Mouse (Mus musculus) limb, embryonic 12.5 days (tissue): ENCODE results near the gene Prtg. TPM values are rescaled to one million over a fixed set of nuclear protein-coding genes. Genes with fewer than 3 reads are reported as not detected.

Experiments
- ATAC-seq: fragments of 200-750 bp; cut with Nextera tagmentation; 2 replicates; pipeline ENCODE4 v1.8.0; 2017; ENCODE audit warnings: low read depth, moderate TSS enrichment; ENCODE audit not compliant: insufficient number of reproducible peaks, insufficient read depth, low FRiP score, low TSS enrichment
- H3K27ac ChIP-seq: fragments of 300-500 bp; sonication (generic); 2 replicates; pipeline ENCODE4 v1.5.1; 2016; ENCODE audit warnings: mild to moderate bottlenecking, moderate library complexity
- H3K27me3 ChIP-seq: fragments of 300-500 bp; sonication (generic); 2 replicates; pipeline ENCODE4 v1.6.1; 2016; ENCODE audit warnings: mild to moderate bottlenecking, moderate library complexity
- H3K36me3 ChIP-seq: fragments of 300-500 bp; sonication (generic); 2 replicates; pipeline ENCODE4 v1.6.1; 2016; ENCODE audit warnings: mild to moderate bottlenecking, moderate library complexity
- H3K4me1 ChIP-seq: fragments of 300-500 bp; sonication (generic); replicated peaks from 2 replicates; pipeline ENCODE4 v1.6.1; 2016
- H3K4me2 ChIP-seq: fragments of 300-500 bp; sonication (generic); 2 replicates; pipeline ENCODE4 v1.6.1; 2016; ENCODE audit warnings: mild to moderate bottlenecking, moderate library complexity
- H3K4me3 ChIP-seq: fragments of 300-500 bp; sonication (generic); replicated peaks from 2 replicates; pipeline ENCODE4 v1.5.1; 2016; ENCODE audit warnings: mild to moderate bottlenecking
- H3K9ac ChIP-seq: fragments of 300-500 bp; sonication (generic); replicated peaks from 2 replicates; pipeline ENCODE4 v1.6.1; 2016; ENCODE audit warnings: mild to moderate bottlenecking, moderate library complexity
- H3K9me3 ChIP-seq: fragments of 300-500 bp; sonication (generic); 2 replicates; pipeline ENCODE4 v1.6.1; 2016; ENCODE audit warnings: mild to moderate bottlenecking, moderate library complexity
- WGBS: fragments of 180-500 bp; shearing (Covaris S2); methylation state at CpG from one replicate; pipeline ENCODE4 v1.1.7; 2016; 5-methylcytosine and 5-hydroxymethylcytosine counted together
- polyA plus RNA-seq: library from polyadenylated mRNA; unstranded; fragments of >200 nt; fragmentation: Nextera tagmentation; extraction: Ambion mirVana; gene quantifications from 2 replicates; pipeline ENCODE4 v1.2.1, GENCODE M21; 2016

Prtg gene
- polyA plus RNA-seq, 1 experiment from 2014 or later, result 0.95 TPM

DNA sequence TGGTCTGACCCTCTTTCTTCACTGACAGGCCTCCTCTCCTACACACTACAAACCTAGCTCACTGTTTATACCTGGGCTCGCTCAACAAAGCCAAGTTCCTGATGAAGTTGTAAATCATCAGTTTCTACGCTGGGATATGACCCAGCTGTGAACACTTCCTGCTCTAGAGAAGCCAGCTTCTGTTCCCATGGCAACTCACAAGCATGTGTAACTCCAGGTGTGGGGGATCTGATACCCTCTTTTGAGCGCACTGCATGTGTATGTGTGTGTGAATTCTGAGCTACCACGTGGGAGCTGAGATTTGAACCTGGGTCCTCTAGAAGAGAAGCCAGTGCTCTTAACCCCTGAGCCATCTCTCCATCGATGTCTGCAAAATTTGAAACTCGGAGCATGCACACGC, 142.9 kb downstream of the Prtg start:
- peaks cover 27% of the 10 kb centered on the region for H3K36me3 ChIP-seq
- H3K4me3 ChIP-seq, result no peak overlapping the region
- 56% methylated on average over 7 of the region's 7 CpGs for WGBS
- peaks cover 5% of the 10 kb centered on the region for H3K4me1 ChIP-seq
- H3K27me3 ChIP-seq, result no peaks in the 10 kb centered on the region; the same call in 1 of the 2 replicates
- no peak for ATAC-seq
- H3K9ac ChIP-seq, result no peak overlapping the region
- peaks cover 9% of the 10 kb centered on the region; the same call in 1 of the 2 replicates for H3K9me3 ChIP-seq
- H3K27ac ChIP-seq, result no peak overlapping the region
- H3K4me2 ChIP-seq, result no peak overlapping the region

DNA sequence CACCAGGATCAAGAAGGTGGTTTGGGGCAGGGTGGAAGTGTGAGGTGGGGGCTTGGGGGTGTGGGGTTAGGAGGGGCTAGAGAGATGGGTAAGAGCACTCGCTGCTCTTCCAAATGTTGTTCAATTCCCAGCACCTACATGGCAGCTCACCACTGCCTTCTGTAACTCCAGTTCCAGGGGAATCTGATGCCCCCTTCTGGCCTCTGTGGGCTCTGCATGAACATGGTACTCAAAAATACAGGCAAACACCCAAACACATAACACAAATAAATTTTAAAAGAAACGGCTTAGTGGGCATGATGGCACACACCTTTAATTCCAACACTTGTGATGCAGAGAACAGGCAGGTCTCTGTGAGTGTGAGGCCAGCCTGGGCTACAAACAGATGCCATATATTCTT, 148.1 kb downstream of the Prtg start:
- Histone ChIP-seq H3K36me3 (no peaks in the 10 kb centered on the region), H3K27me3 (no peaks in the 10 kb centered on the region), H3K4me1 (0 out of 2 replicates have a peak, but pooled peaks cover 6% of the 10 kb centered on the region), H3K4me3 (no peak overlapping the region), H3K27ac (no peak overlapping the region), H3K4me2 (no peak overlapping the region), H3K9me3 (no peaks in the 10 kb centered on the region), H3K9ac (no peak overlapping the region)
- no peak for ATAC-seq
- WGBS, result 46% methylated on average over 2 of the region's 2 CpGs

DNA sequence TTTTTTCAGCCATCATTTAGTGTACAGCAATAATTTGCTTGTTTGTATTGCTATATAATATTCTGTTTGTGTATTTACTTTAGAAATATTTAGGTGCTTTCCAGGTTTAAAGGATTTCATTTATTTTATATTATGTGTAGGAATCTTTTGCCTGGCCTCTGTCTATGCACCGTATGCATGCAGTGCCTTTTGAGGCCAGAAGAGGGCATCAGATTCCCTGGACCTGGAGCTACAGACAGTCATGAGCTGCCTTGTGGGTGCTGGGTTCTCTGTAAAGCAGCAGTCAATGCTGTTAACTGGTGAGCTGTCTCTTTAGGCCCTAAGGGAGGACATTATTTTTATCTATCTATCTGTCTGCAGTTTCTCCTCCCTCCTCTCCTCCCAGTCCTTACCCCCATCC, 148.9 kb downstream of the Prtg start:
- Histone ChIP-seq H3K27me3 (no peaks in the 10 kb centered on the region), H3K9me3 (no peaks in the 10 kb centered on the region), H3K4me1 (0 out of 2 replicates have a peak, but pooled peaks cover 6% of the 10 kb centered on the region), H3K27ac (no peak overlapping the region), H3K4me3 (no peak overlapping the region), H3K4me2 (no peak overlapping the region), H3K9ac (no peak overlapping the region), H3K36me3 (no peaks in the 10 kb centered on the region)
- no peak for ATAC-seq
- 13% methylated on average over 1 of the region's 1 CpGs for WGBS

DNA sequence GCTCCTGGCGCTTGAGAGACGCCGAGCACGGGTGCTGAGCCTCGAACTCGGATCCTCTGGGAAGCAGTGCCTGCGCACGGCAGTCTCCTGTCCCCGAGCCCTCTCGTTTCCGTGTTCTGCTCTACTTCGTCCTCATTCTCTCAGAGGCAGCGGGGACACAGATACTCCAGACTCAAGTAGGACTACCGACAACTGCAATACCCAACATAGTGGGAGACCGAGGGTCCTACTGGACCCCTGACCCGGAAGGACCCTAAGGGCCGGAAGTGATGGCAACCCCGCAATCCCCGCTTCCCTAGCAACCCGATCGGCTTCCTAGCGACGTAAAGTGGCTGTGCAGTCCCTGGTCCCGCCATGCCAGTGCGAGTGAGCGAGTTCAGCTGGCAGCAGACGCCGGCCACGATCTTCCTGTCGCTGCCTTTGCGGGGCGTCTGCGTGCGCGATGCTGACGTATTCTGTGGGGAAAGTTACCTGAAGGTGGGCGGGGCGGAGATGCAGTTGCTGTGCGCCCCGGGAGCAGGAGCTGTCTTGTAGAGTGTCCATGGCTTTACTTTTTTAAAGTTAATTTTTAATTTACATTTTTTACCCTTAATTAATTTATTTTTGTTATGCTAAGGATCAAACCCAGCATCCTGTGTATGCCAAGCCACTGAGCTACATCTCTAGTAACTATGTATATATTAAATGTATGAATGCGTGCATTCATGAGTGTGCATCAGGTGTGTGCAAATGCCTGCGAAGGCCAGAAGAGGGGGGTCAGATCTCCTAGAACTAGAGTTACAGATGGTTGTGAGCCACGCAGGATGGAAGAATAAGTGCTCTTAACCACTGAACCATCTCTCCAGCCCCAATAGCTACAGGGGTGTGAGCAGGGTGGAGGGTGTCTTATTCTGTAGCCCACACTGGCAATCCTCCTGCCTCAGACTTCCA, 152.1 kb downstream of the Prtg start, which contains the start of the genes Dyx1c1 and Gm44503:
TSS of gene Dyx1c1 (plus strand) at position 265 of the 930 bp plus-strand sequence.
TSS of gene Gm44503 (plus strand) at position 332 of the 930 bp plus-strand sequence.
- peak; percentile 90 for ATAC-seq
- H3K9ac ChIP-seq, result peak within 1 kb of the TSS; percentile 62
- 0 out of 2 replicates have a peak, but pooled peaks cover 6% of the 10 kb centered on the region for H3K4me1 ChIP-seq
- 1% methylated on average over 43 of the region's 43 CpGs for WGBS
- H3K27ac ChIP-seq, result peak within 1 kb of the TSS; percentile 50
- H3K4me3 ChIP-seq, result peak within 1 kb of the TSS; percentile 67
- no peaks in the 10 kb centered on the region for H3K36me3 ChIP-seq
- H3K27me3 ChIP-seq, result no peaks in the 10 kb centered on the region
- no peaks in the 10 kb centered on the region for H3K9me3 ChIP-seq
- peak within 1 kb of the TSS; percentile 67 for H3K4me2 ChIP-seq

DNA sequence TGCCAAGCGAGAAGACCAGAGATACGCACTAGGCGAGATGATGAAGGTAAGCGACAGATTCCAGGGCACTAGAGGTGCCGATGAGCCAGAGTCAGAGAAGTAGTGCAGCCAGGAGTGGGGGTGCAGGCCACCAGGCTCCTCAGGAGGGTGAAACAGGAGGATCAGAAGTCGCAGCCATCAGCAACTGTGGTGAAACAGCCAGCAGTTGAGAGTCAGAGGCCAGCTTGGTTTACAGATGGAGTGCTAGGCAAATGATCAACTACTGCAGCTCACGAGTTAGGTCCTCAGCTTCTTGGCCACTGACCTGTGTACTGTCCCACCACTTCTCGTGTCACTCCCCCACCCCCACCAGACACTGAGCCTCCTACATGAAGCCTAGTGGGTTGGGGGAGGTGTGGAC, 154.7 kb downstream of the Prtg start:
- WGBS, result 74% methylated on average over 8 of the region's 8 CpGs

DNA sequence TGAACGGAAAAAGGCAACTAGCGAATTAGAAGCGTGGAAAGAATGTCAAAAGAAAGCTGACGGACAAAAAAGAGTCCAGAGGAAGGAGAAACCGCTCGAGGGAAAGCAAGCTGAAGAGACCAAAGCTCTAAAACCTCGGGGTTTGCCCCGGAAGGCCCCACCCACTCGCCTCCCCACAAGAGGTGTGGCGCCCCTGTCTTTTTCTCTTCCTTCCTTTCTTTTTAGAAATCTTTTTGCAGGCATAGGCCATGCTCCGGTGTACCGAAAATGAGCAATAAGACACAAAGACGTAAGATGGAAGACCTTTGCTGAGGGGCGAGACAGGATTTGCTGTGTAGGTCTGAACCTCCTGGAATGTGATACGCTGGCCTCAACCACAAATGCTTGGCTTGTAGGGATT, 155.3 kb downstream of the Prtg start:
- no peaks in the 10 kb centered on the region for H3K27me3 ChIP-seq
- H3K4me3 ChIP-seq, result no peak overlapping the region
- no peaks in the 10 kb centered on the region for H3K36me3 ChIP-seq
- ATAC-seq, result no peak
- WGBS, result 75% methylated on average over 15 of the region's 15 CpGs
- no peak overlapping the region for H3K4me2 ChIP-seq
- H3K4me1 ChIP-seq, result 0 out of 2 replicates have a peak, but pooled peaks cover 6% of the 10 kb centered on the region
- no peak overlapping the region for H3K9ac ChIP-seq
- H3K27ac ChIP-seq, result no peak overlapping the region
- no peaks in the 10 kb centered on the region for H3K9me3 ChIP-seq

More for the DNA sequence above, 154.7 kb downstream of the Prtg start:
- Histone ChIP-seq H3K4me3 (no peak overlapping the region), H3K4me1 (0 out of 2 replicates have a peak, but pooled peaks cover 6% of the 10 kb centered on the region), H3K36me3 (no peaks in the 10 kb centered on the region), H3K9ac (no peak overlapping the region), H3K27ac (no peak overlapping the region), H3K4me2 (no peak overlapping the region), H3K27me3 (no peaks in the 10 kb centered on the region), H3K9me3 (no peaks in the 10 kb centered on the region)
- ATAC-seq, result no peak

Other genes with a start within 250 kb of the Prtg start
- 815 and 839 TPM in 2 replicates for gene Nedd4, start 144.5 kb upstream of the Prtg start, polyA plus RNA-seq
- gene Pygo1, start 118.8 kb downstream of the Prtg start, polyA plus RNA-seq, result 11.4 and 11.5 TPM in 2 replicates
- 1.2 and 1.6 TPM in 2 replicates for gene Dyx1c1, start 151.9 kb downstream of the Prtg start, polyA plus RNA-seq
- not detected in 2 replicates for gene Gm44503, start 152.0 kb downstream of the Prtg start, polyA plus RNA-seq
- gene Ccpg1os, start 178.5 kb downstream of the Prtg start, polyA plus RNA-seq, result 12.6 and 13.2 TPM in 2 replicates
- 13.9 and 14.6 TPM in 2 replicates for gene Ccpg1, start 178.6 kb downstream of the Prtg start, polyA plus RNA-seq
- gene Pigb, start 233.5 kb downstream of the Prtg start, polyA plus RNA-seq, result 12.6 and 13.4 TPM in 2 replicates
- gene Rab27a, start 238.0 kb downstream of the Prtg start, polyA plus RNA-seq, result 6.8 and 8.0 TPM in 2 replicates